Mouse (Mus musculus): Measurements from ENCODE around the gene Stt3b.

Stt3b gene

DNA sequence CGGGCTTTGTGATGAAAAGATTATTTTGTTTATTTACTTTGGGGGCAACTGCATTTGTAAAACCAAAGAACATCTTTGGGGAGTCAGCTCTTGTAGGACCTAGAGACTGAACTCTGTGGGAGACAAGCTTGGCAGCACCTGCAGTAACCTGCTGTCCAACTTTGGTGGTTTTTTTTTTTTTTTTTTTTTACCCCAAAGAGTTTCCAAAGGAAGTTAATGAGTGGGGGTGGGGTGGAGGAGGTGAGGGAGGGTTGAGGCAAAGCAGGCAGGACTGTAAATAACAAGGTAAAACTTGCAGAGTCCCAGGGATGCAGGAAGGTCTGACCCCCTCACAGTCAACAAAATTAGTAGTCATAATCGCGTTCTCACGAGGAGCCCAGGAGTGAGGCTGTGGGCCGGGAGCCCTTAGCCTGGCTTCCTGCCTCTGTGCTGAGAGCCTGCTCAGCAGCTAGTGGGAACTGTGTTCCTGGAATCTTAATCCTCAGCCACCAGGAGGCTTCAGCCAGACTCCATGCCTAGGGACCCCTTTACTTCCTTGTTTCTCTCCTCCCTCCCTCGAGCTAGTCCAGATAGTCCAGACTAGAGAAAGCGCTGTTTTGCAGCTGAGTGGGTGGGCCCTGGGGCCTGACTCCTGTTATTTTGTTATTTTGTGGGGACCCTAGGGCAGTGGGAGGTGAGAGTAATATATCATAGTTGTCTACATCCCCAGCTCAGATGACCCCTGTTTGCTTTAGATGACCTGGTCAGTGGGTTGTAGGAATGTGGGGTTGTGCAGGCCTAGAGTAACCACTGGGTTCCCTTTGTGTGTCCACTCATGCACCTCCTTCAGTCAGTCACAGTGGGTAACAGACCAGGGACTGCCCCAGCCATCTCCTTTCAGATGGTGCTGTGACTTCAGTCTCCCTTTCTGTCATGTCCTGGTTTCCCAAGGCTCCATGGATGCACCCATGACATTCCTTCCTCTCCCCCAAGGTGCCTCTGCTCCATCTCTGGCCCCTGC is 95.3 kb downstream of the Stt3b start:
- no peak for DNase-seq (ENCODE audit: low spot score)

DNA sequence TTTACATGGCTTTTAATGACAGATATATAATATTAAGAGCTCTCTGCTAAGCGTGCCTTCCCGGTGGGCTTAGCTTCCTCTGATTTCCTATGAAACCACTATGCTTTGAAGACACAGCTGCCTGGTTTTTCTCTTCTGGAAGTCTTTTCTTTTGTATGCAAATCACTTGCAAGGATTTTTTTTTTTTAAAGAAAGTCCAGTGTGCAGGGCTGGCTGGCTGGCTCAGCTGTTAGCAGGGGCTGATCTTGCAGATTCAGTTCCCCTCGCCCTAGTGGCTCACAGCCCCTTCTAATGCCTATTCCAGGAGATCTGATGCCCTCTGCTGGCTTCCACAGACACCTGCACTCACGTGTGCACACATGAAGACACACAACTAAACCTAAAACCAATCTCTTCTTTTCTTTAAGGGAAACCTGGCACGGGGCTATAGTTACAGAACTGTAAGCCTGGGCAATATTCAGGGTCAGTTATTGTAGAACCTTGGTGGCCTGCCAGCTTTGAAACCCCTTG is 96.4 kb downstream of the Stt3b start:
- no peak for DNase-seq (ENCODE audit: low spot score)

DNA sequence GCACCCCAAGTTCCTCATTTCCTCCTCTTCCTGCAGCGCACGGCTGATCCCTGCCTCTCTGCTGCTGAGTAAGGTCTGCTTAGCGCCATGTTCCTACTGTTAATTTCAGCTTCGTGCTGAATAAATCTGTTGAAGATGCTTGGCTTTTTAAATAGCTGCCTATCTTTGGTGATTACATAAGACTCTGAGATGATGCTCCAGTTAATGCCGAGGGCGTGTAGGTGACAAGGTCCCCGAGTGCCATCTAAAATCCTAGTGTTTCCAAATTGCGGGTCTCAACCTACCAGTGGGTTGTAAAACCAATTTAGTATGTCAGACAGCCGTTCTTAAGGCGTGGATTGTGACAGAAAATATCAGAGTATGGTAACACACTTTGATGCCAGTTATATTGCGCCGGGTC is 99.7 kb downstream of the Stt3b start:
- no peak for DNase-seq (ENCODE audit: low spot score)

DNA sequence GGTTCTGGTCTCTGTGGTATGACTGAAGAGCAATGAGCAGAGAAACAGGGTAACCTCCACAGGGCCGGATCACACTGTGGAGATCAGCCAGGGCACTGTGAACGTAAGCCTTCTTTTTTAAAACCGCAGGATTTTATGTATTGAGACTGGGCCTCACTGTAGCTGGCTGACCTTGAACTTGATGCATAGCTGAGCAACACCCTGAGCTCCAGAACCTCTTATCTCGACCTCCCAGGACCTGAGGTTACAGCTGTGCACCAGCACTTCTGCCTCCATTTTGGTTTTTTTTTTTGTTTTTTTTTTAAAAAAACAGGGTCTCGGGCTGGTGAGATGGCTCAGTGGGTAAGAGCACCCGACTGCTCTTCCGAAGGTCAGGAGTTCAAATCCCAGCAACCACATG is 100.5 kb downstream of the Stt3b start:
- DNase-seq (ENCODE audit: low spot score) = no peak

DNA sequence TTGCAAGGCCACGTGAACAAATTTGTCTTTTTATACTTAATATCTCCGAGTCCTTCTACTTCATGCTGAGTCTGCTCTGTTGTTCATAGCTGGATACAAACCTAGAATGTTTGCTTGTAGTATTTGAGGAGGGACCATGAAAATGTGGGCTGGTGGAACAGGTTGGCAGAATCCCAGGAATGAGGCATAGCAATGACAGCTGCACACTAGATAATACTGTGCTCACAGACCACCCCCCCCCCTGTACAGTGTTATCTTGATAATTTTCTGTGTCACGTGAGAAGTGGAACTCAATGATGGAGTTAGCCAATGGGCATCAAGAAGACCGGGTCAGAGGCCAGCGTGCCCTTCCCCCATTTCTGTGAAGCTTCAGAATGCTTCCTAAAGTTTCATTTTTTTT is 104.0 kb downstream of the Stt3b start:
- no peak for DNase-seq (ENCODE audit: low spot score)

DNA sequence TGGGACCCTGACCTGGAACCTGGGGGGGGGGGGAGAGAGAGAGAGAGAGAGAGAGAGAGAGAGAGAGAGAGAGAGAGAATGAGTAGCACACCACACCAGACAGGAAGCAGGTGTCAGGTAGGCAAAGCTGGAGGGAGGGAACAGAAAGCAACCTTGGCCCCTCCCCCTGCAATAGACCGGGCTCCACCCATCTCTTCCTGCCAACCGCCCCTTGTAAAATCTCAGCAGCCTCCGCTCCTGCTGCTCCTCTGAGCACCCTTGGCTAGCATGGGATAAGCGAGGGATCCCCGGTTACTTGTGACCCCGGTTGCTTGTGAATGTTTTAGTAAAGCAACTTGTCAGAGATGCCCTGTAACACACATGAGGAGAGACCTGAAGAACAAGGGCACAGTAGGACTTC is 104.7 kb downstream of the Stt3b start:
- DNase-seq (ENCODE audit: low spot score) = peak; percentile 45

DNA sequence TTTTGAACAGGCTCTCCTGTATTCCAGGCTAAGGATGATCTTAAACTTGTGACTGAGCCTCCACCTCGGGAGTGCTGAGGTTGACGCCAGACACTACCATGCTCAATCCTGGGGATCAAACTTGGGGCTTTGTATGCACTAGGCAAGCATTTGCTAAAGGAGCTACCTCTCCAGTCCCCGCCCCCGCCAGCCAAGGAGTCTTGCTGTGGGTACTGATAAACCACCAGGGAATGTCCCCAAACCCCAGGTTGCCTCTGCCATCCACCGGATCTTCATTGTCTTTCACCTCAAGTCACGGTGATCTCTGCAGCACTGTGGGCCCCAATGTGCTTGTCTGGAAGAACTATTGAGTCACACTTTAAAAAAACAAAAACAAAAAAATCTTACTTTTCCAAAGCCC is 107.1 kb downstream of the Stt3b start:
- no peak for DNase-seq (ENCODE audit: low spot score)

DNA sequence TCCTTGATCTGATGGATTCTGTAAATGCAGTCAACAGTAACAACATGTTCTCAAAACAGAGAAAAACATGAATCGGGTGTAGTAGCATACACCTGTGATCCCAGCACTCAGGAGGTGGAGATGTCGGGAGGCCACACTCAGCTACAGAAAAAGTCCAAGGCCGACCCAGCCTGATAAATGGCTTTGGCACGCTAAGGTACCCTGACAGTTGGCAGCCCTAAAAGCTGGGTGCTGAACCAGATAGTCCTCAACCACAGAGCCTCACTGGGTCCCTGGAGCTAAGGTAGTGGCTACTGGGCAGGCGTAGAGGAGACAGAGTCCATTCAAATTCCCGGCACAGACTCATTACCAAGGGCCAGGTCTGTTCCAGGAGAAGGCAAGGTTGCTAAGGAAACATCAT is 109.0 kb downstream of the Stt3b start:
- DNase-seq (ENCODE audit: low spot score) = no peak

DNA sequence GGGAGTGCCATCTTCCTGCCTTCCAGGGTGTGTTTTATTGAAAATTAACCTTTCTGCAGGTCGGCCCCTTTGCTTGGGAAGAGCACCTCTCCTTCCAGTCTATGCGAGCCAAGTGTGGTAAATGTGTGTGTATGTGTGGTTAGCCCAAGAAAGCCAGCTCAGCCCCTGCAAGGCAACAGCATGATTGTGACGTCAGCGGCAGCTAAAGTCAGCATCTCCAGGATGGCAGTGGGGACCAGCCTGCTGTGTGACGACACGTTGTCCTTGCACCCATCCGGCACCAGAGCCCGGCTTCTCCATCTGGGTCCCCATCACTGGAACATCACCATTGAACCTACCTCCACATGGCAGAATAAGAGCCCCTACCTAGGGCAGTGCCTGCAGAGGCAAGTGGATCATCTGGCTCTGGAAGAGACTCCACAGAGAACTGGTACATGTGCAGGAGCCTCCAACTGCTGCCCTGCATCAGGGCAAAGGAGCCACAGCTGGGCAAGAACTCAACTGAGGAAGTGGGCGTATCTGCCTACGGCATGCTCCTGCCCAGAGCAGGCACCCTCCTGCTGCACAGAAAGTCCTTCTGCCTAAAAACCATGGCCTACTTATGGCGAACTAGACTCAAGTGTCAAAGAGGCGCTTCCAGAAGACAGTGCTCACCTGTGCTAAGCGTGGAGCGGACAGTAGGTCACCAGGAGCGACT is 109.9 kb downstream of the Stt3b start:
- DNase-seq (ENCODE audit: low spot score) = no peak

DNA sequence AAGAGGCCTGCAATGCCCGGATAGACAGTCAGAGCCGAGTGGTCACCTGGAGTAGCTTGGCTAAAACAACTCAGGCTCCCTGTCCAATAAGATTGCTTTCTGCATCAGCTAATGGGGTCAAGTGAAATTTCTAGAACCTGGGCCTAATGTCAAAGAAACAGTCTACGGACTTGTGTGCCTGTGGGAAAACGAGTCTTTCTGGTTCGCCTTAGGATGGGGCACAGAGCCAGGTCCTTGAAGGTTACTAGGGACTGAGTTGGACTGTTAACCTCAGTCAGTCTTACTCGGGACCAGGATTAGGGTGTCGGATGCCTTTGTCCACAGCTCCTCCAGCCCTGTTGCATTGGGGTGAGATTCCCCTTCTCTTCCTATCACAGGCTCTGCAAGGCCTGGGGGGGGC is 113.1 kb downstream of the Stt3b start:
- no peak for DNase-seq (ENCODE audit: low spot score)

DNA sequence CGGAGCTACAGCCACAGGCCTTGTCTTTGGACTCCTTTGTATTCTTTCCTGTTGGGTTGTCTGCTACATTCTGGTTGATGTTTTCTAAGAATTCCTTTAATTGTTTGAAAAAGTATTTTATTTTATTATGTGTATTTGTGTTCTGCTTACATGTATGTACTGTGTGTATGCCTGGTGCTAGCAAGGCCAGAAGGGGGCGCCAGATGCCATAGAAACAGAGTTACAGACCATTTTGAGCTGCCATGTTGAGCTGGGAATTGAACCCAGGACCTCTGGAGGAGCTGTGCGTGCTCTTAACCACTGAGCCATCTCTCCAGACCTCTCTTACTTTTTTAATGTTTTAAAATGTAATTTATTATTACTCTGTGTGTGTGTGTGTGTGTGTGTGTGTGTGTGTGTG is 117.3 kb downstream of the Stt3b start:
- no peak for DNase-seq (ENCODE audit: low spot score)

All from T-cell, adult 2 months (primary cell).